Mouse (Mus musculus) gastrocnemius, postnatal 10 days (tissue): ENCODE measurements at regions not wholly inside any gene's neighbourhood (a gene's known extent, or its start where the extent isn't known, plus 50 kb on each side); places are given as distances from the start of the nearest gene placed in this dataset.

Source experiments
- DNase-seq: peaks from one replicate; pipeline ENCODE4 v3.0.0; 2021; ENCODE audit warnings: mixed read lengths

- no peak for DNase-seq
Measured at GRCm38 (mm10) chr3:149318728-149319127, 328.4 kb upstream of the Adgrl2 start.

- DNase-seq = no peak
Measured at GRCm38 (mm10) chr3:149314258-149314657, 323.9 kb upstream of the Adgrl2 start.

GRCm38 (mm10) chr3:149313217-149313616, 322.9 kb upstream of the Adgrl2 start:
- no peak for DNase-seq

DNA sequence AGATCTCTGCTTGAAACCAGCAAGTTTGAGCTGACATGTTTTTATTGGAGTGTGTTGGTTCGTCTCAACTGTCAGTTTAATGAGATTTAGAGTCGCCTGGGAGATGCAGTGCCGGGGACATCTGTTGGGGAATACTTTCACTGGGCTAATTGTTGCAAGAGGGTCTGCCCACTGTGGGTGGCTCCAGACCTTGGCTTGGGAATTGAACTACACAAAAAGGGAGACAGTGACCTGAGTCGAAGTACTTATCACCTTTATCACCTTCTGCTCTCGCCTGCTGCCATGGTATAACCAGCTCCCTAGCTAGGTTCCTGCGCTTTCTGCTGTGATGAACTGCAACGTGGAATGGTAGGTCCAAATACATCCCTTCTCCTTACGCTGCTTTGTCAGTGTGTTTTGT, 321.2 kb upstream of the Adgrl2 start:
- DNase-seq = no peak

- no peak for DNase-seq
Measured at GRCm38 (mm10) chr3:149306709-149307108, 316.4 kb upstream of the Adgrl2 start.

DNA sequence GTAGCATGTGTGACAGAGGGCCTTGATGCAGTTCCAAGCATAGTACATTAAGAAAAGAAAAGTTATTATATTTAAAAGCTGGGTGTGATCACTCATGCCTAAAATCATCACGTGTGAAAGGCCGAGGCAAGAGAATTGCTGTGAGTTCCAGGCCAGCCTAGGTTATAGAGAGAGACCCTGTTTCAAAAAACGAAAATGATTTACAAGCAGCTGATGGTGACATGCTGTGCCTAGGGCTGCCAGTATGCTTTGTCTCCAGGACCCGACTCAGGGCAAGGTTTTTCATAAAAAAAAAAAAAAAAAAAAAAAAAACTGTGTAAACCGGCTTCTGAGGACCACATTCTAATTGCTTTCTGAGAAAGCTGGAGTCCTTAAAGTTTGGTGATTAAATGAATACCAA, 315.9 kb upstream of the Adgrl2 start:
- DNase-seq = no peak

DNA sequence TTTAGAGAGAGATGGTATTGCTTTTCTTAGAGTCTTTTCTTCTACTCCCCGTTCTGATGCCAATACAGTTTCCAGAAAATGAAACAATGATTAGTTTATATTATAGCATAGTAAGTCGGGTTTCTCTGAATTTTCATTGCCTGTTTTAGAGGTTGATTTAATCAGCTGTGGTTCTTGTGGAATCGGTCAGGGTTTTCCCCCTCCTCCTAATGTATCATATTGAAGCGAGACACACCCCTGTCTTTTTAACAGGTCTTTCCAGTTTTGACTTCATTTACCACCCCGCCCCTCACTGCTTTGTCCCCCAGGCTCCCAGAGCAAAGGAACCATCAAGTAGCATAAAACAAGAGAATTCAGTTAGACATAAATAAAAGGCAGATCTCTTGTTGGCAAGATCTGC, 315.1 kb upstream of the Adgrl2 start:
- no peak for DNase-seq

- no peak for DNase-seq
Measured at GRCm38 (mm10) chr3:149305011-149305413, 314.7 kb upstream of the Adgrl2 start.

- DNase-seq = no peak
Measured at GRCm38 (mm10) chr3:149303418-149303817, 313.1 kb upstream of the Adgrl2 start.

- DNase-seq = no peak
Measured at GRCm38 (mm10) chr3:149300002-149300401, 309.6 kb upstream of the Adgrl2 start.

DNA sequence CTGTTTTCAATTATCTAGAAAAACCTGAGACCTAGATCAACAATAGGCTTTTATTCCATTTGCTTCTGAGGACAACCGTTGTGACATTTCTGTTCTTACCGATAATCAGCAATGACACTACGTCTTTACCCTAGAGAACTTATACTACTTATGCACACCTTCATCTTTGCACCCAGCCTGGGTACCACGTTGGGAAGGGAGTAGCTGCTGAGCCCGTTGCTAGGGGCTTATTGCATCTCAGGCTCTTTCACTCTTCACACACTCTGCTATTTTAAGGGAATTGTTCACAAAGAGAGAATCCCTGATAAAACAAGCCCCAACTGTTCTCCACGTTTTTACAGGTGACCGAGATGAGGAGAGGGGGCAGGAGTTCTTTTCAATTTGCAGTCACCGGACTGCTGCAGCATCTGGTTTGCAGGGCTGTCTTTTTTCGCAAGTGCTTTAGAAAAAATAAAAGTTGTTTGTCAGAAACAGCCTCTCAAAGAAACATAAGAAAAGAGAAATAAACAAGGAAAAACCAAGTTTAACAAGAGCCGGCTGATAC, 306.1 kb upstream of the Adgrl2 start:
- no peak for DNase-seq

DNA sequence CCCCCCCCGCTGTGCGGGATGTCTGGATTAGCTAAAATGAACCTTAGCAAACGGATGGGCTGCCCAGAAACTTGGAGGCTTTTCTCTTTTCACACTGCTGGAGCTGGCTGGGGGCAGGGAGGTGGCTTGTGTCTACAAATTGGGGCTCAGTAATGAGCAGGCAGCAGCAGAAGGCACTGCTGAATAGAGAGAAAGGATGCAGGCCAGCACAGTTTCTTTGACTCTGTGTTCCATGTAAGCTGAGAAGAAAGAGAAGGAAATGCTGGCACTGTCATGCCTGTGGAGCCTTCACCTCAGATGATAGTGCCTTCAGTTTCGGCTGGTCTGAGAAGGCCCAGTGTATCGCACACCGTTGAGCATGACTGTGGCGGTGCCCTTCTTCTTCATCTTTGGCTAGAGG, 305.6 kb upstream of the Adgrl2 start:
- no peak for DNase-seq

GRCm38 (mm10) chr3:149295257-149295831, 305.0 kb upstream of the Adgrl2 start:
- no peak for DNase-seq

DNA sequence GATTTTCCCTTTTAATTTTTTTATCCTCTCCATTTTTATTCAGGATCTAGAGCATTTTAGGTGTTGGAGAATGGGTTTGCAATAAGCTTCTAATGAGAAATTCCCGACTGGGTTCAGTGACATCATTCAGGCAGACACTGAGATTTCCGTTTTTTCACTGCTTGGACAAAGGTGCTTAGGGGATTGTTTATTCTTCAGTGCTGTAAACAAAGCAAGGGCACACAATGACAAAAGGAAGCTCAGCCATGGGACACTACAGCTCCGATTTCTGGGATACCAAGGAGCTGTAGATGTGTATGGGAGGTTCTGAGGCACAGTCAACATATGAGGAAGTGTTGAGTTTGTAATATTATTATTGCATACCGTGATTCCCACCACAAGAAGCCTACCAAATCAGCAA, 304.1 kb upstream of the Adgrl2 start:
- DNase-seq = no peak

DNA sequence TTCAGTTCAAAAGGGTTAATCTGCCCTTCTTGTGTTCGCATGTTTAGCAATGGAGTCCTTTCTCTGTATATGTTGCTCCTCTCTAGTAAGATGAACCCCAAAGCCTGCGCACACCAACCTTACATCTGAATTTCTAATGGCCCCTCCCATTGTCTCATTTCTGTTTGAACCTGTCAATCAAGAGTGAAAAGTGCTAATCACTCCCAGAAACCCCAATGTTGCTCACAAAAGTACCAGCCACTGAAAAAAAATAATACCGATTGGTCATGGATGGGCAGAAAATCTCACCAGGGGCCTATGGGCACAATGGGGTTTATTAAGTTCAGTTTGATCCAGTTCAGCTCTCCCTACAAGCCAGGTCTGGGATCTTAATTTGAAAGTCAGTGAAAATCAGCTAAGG, 302.1 kb upstream of the Adgrl2 start:
- no peak for DNase-seq

GRCm38 (mm10) chr3:149291473-149291872, 301.1 kb upstream of the Adgrl2 start:
- no peak for DNase-seq

- DNase-seq = no peak
Measured at GRCm38 (mm10) chr3:149290228-149290627, 299.9 kb upstream of the Adgrl2 start.

- no peak for DNase-seq
Measured at GRCm38 (mm10) chr3:149287080-149287479, 296.7 kb upstream of the Adgrl2 start.

DNA sequence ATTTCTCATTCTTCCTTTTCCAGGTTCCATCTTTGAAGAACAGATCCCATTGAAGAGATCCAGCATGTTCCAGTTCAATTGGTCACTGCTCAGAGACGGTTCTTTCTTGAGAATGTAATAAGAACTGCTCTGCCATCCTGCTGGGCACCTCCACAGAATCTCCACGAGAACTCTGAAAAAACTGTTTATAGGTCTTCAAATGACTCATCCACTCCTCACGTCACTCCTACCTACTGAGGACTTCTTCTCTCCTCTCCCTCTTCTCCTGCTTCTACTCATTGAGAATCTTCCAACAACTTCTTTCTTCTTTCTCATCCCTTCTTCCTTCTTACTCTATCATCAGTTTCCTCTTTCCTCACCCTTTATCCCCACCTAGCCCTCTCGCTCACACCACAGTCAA, 294.6 kb upstream of the Adgrl2 start:
- no peak for DNase-seq

DNA sequence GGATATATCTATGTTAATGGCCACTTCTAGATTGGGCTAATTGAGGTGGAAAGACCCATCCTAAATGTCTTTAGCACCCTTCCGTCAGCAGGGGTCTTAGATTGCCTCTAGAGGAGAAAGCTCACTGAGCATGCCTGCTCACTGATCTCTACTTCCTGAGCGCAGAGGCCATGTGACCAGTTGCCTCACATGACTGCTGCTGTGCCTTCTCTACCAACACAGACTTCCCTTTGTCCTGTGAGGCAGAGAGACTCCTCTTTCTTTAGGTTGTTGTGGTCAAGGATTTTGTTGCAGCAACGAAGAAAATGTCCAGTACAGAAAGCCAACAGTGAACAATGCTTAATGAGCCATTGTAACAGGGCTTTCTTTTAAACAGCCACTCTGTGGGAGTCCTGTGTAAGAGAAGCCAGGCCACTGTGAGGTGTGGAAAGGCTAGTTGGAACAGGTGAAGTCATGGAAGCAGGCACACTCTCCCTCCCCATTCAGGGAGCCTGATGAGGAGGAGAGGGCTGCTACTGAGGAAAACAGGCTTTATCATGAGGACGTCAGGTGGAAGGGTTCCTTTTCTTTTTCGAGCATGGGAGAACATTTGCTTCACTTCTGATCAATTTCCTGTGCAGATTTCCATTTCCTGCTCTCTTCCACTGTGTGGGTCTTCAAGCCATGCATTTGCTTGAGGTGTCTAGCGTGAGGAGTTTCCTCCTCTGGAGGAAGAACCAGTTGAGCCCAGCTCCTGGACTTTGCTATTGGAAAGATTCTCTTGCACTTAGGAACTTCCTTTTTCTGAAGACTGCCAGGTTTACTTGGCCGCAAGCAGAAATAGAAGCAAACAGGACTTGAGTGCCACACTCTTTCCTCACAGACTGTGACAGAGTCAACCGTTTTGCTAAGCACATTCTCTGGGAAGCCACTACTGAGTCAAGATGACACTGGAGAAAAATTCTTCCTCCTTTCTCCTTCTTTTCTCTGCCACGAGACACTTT, 290.7 kb upstream of the Adgrl2 start:
- no peak for DNase-seq

DNA sequence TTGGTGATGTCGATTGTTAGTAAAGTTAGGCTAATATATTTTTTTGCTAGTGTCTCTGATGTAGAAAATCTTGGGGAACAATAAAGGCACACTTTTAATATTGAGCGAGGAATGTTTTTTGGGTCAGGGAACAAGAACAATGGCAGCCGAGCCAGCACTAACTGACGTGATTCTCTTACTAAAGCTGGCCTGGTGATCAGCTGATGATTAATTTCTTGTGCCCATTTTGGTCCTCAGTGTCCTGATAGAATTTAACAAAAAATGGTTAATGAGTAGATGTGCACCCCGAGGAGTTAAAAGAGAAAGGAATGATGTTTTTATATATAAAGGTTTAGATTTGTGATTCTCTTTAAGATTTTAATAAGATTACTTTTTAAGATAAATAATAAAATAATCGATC, 289.0 kb upstream of the Adgrl2 start:
- no peak for DNase-seq

DNA sequence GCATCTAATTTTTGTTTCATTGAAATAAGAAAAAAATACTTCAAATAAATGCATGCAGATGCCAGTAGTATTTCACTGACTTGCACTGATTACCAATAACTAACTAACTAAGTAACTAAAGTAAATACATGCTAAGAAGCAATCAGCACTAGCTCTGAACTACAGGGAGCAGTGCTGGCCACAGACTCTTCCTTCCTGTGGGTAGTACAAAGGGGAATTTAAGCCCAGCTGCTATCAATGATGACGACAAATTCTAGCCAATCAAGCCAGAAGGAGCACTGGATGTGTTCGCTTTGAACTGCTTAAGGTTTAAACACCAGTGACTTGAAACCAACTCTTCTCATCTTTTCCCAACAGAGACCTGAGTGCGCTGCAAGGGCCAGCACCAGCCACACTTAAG, 287.5 kb upstream of the Adgrl2 start:
- no peak for DNase-seq

DNA sequence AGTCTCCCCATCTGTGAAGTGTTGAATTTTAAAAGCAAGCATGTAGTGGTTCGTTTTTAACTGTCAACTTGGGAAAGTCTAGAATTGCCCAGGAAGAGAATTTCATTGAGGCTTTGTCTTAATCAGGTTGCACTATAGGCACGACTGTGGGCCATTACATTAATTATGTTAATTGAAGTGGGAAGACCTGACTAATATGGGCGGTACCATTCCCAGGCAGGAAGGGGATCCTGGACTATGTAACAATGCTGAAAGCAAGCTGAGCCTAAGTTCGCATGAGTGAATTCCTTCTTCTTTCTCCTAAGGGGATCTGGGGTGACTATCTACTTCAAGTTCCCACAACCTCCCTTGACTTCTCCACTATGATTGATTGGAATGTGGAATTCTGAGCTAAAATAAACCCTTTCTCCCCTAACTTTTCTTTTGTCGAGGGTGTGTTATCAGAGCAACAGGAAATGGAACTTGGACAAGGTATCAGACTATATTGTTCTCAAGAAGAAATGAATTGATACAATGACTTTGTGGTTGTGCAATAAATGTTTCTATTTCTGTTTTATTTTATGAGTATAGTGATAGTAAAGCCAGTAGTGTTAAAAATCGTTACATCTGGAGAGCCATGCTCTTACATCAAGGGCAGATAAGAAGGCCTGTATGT, 285.2 kb upstream of the Adgrl2 start:
- no peak for DNase-seq
